Comparison of ENCODE assay signal across 15 mouse cellular contexts in the genomic region with DNA sequence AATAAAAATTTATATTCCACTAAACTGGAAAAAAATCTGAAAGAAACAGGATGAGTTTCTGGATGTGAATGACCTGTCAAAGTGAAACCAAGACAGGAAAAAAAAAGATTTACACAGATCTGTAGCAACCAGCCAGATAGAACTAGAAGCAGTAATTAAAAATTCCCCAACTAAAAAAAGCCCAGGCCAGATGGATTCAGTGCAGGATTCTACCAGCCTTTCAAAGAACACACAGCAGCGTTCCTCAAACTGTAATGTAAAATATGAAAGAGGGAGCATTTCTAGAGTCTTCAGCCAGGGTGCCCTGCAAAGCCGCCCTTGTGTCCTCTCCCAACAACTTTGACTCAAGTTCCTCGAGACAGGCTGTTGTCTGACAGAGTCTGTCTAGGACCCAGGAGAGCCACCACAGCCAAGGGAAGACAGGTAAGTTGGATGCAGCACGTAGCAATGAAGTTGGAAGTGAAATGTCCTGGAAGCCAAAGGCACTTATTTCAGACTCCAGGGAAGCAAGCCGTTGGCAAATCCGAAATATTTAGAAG.
"Had no signal": no experiment of that assay in that cellular context is flagged by ENCODE, and none has a peak within 500 bp of the region (broad histone marks: within the 10 kb centered on the region; RNA-seq: fewer than 3 reads in every experiment).

No protein-coding gene starts in this region.

- H3K27ac ChIP-seq: intestine, embryonic 15.5 days; limb, embryonic 10.5 days; liver, embryonic 15.5 days; midbrain, embryonic 10.5 days; neural tube, embryonic 15.5 days had no signal

- H3K36me3 ChIP-seq: intestine, embryonic 15.5 days; limb, embryonic 10.5 days; liver, embryonic 15.5 days; midbrain, embryonic 10.5 days; neural tube, embryonic 15.5 days had no signal

- H3K4me3 ChIP-seq: intestine, embryonic 15.5 days; limb, embryonic 10.5 days; liver, embryonic 15.5 days; midbrain, embryonic 10.5 days; myocyte; neural tube, embryonic 15.5 days had no signal

- H3K4me1 ChIP-seq: intestine, embryonic 15.5 days; liver, embryonic 15.5 days had no signal

- H3K9me3 ChIP-seq: intestine, embryonic 15.5 days; limb, embryonic 10.5 days; liver, embryonic 15.5 days; neural tube, embryonic 15.5 days had no signal

- H3K9ac ChIP-seq: intestine, embryonic 15.5 days; liver, embryonic 15.5 days; neural tube, embryonic 15.5 days had no signal

- H3K4me2 ChIP-seq: intestine, embryonic 15.5 days; liver, embryonic 11.5 days; liver, embryonic 15.5 days; neural tube, embryonic 15.5 days had no signal

- H3K27me3 ChIP-seq: intestine, embryonic 15.5 days; liver, embryonic 15.5 days; neural tube, embryonic 15.5 days had no signal

- ATAC-seq: intestine, embryonic 15.5 days; lung, postnatal 0 days had no signal

- DNase-seq: kidney, adult 18-20 months; kidney, postnatal 10 days; kidney, postnatal 4 days; lung, adult 2 months; lung, postnatal 36 days; midbrain, embryonic 14.5 days; thymus, postnatal 36 days had no signal
